Mouse (Mus musculus): Measurements from ENCODE around the gene Fam118a. TPM values are rescaled to one million over a fixed set of nuclear protein-coding genes. Genes with fewer than 3 reads are reported as not detected.
A peak's percentile ranks its signal among the peaks of the same experiment; 100 is the strongest.
"Not testable (repeated sequence)": the region's sequence is repeated elsewhere in the genome, so short reads cannot be mapped to it uniquely, and the experiment has no call there.

Fam118a gene
- polyA plus RNA-seq, 1 experiment: 7.0 TPM

DNA sequence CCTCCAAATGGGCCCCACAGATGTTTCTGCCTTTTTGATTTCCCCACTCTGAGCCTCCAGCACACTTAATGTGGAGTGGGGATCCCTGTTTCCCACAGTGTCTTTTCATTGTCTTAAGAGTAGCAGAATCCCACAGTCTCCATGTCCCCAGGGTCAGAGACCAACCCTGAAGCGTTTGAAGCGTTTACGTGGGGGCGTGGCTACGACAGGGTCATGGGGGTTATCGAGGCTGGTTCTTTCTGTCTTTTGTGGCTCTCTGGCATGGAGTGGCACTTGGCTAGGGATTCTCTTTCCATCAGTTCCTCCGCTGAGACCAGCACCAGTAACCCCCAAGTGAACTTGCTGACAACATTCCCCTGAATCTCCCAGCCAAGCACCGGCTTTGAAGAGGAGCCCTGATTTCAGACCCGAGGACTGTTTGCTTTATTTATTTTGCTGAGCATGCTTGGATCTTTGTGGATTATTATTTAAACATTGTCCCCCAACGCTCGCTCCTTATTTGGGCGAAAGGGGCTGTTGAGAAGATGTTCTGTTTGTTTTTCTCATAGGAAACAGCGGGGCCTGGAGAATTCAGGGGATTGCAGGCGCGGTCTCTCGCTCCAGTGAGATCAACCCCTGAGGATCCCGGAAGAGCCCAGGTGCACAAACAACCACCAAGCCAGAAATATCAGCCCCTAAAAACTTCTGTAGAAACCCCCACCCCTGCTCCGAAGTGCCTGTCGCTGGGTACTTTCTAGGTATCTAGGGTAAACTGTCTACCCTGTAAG, 16.7 kb upstream of the Fam118a start:
- Histone ChIP-seq H3K4me1 (ENCODE audit: control insufficient read depth, insufficient read depth, low read length) (peaks cover 3% of the 10 kb centered on the region; the same call in 1 of the 2 replicates), H3K4me3 (replicated peaks; ENCODE audit: extremely low read depth, low read depth, low read length) (no peak overlapping the region)
- TF ChIP-seq POLR2A (IDR thresholded peaks at IDR 0.05; ENCODE audit: borderline replicate concordance, extremely low read depth, low read depth, low read length): no peak
- TF ChIP-seq CTCF (IDR thresholded peaks at IDR 0.05; ENCODE audit: insufficient read depth, low read length): no peak
- WGBS: 17% methylated on average over 19 of the region's 19 CpGs
- no peak for DNase-seq

DNA sequence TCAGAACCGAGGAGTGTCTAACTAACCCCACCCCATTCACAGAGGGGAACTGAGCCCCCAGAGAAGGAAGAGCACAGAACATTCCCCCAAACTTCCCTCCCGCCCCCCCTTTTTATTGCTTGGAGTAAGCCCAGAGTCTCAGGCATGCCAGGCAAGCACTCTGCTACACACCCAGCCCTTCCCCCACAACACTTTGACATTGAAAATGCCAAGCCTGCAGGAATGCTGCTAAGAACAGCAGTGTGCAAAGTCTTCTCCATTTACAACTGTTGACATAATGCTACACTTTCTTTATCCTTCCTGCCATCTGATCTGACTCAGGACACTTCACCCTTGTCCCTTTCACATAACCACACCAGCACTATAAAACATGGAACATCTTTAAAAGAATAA, 16.1 kb upstream of the Fam118a start:
- DNase-seq: no peak
- WGBS: 23% methylated on average over 2 of the region's 2 CpGs
- Histone ChIP-seq H3K4me1 (ENCODE audit: control insufficient read depth, insufficient read depth, low read length) (peaks cover 3% of the 10 kb centered on the region; the same call in 1 of the 2 replicates), H3K4me3 (replicated peaks; ENCODE audit: extremely low read depth, low read depth, low read length) (no peak overlapping the region)
- no peak for TF ChIP-seq POLR2A (IDR thresholded peaks at IDR 0.05; ENCODE audit: borderline replicate concordance, extremely low read depth, low read depth, low read length)
- TF ChIP-seq CTCF (IDR thresholded peaks at IDR 0.05; ENCODE audit: insufficient read depth, low read length): no peak

DNA sequence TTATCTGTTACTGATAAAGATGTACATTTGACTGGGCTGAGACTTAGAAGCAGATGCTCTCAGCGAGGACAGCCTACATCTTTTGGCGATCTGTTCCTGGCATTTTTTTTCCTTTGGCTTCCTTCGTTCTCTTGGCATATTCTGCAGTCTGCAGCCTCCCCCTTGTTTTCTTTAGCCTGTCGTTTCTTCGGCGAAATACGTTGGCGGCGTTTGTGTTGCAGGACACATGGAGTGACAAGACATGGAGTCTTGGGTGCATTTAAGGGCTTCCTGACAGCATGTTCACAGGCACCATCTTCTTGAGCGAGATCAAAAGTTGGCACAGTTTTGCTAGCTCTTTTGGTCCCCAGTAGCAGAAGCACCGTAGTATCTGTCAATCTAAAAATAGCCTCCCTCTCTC, 13.0 kb upstream of the Fam118a start:
- peaks cover 3% of the 10 kb centered on the region; the same call in 1 of the 2 replicates for H3K4me1 ChIP-seq (ENCODE audit: control insufficient read depth, insufficient read depth, low read length)
- no peak overlapping the region for H3K4me3 ChIP-seq (replicated peaks; ENCODE audit: extremely low read depth, low read depth, low read length)
- no peak for TF ChIP-seq POLR2A (IDR thresholded peaks at IDR 0.05; ENCODE audit: borderline replicate concordance, extremely low read depth, low read depth, low read length)
- no peak for TF ChIP-seq CTCF (IDR thresholded peaks at IDR 0.05; ENCODE audit: insufficient read depth, low read length)
- DNase-seq: no peak
- 57% methylated on average over 11 of the region's 11 CpGs for WGBS

DNA sequence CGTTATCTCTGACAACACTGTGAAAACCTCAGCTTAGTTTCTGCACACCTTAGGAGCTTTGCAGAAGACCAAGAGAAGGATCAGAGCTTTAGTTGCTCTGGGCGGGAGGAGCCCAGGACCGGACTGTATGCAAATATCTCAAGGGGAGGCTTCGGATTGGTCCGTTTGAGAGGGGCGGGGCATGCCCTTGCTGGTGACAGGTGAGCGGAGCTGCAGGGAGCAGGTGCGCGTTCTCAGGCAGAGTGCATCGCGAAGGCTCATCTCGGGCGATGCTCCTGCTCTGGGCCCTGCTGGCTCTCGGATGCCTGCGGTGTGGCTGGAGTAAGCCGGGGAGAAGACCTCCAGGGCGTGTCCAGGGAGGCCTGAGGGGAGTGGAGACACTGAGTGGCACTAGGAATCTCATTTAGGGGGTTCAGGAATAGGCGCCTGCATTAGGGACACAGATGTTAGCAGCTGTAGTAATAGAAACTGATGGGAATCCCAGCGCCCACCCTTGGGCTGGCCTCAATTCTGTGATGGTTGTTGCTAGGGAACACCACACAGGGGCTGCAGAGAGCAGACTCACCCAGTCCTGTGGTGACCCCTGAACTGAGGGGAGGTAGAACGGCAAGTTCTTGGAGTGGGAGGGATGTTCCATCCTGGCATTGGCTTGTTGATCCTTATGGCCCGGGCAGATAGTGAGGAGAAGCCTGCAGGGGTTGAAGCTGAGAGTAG, 11.6 kb upstream of the Fam118a start, which contains the start of gene Upk3a:
Upk3a (plus strand) TSS at position 191 of the 714 bp plus-strand sequence.
- TF ChIP-seq CTCF (IDR thresholded peaks at IDR 0.05; ENCODE audit: insufficient read depth, low read length) (no peak), POLR2A (IDR thresholded peaks at IDR 0.05; ENCODE audit: borderline replicate concordance, extremely low read depth, low read depth, low read length) (no peak)
- Histone ChIP-seq H3K4me1 (ENCODE audit: control insufficient read depth, insufficient read depth, low read length) (peaks cover under 1% of the 10 kb centered on the region; the same call in 1 of the 2 replicates), H3K4me3 (replicated peaks; ENCODE audit: extremely low read depth, low read depth, low read length) (no peak within 1 kb of the TSS)
- 13% methylated on average over 21 of the region's 21 CpGs for WGBS
- peak; percentile 56 for DNase-seq

DNA sequence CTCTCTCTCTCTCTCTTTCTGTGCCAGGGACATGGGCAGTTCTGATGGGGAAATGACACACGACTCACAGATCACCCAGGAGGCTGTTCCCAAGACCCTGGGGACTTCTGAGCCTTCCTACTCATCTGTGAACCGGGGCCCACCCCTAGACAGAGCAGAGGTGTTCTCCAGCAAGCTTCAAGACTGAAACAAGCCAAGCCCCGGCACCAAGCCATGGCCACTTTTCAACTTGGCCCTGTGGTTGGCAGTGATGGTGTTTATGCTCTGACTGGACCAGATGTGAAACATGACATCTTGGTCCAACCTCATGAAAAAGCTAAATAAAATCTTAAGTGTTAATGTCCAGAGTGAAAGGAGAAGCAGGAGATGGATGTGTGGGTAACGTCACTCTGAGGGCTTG, 6.5 kb upstream of the Fam118a start:
- DNase-seq: no peak
- WGBS: 52% methylated on average over 4 of the region's 4 CpGs
- no peaks in the 10 kb centered on the region for H3K4me1 ChIP-seq (ENCODE audit: control insufficient read depth, insufficient read depth, low read length)
- no peak for TF ChIP-seq POLR2A (IDR thresholded peaks at IDR 0.05; ENCODE audit: borderline replicate concordance, extremely low read depth, low read depth, low read length)
- no peak overlapping the region for H3K4me3 ChIP-seq (replicated peaks; ENCODE audit: extremely low read depth, low read depth, low read length)

DNA sequence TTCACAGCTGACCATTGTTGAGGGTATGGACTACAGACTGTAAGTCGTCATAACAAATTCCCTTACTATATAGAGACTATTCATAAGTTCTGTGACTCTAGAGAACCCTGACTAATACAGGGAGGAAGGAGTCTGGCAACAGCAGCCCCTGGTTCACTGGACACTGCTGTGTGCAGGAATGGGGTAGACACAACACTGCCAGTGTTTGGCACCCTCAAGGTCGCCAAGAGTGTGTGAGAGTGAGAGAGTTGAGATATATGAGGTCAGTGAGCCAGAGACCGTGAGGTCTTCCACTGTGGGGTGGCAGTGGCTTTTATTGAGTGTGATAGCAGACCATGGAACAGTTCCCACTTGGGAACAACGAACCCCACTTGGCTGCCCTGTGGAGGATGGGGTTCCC, 2.6 kb upstream of the Fam118a start:
- no peak for TF ChIP-seq CTCF (IDR thresholded peaks at IDR 0.05; ENCODE audit: insufficient read depth, low read length)
- no peak for TF ChIP-seq POLR2A (IDR thresholded peaks at IDR 0.05; ENCODE audit: borderline replicate concordance, extremely low read depth, low read depth, low read length)

DNA sequence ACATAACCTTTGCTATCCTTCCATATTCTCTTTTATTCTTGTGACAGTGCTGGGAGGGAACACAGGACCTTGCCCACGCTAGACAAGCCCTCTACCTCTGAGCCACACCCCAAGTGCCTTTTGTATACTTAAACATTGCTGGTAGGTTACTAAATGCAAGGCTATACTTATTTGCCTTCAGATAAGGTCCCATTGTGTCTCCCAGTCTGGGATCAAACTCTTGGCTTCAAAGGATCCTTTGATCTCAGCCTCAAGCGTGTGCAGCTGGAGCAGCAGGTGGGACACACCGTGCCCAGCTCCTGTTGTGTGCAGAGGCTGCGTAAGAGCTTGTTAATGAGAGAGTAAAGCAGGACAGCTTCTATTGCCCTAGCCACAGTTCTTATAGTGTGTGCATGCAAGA, 1.0 kb upstream of the Fam118a start:
- 59% methylated on average over 4 of the region's 4 CpGs for WGBS
- Histone ChIP-seq H3K4me3 (replicated peaks; ENCODE audit: extremely low read depth, low read depth, low read length) (no peak overlapping the region), H3K4me1 (ENCODE audit: control insufficient read depth, insufficient read depth, low read length) (no peaks in the 10 kb centered on the region)
- no peak for TF ChIP-seq POLR2A (IDR thresholded peaks at IDR 0.05; ENCODE audit: borderline replicate concordance, extremely low read depth, low read depth, low read length)
- no peak for TF ChIP-seq CTCF (IDR thresholded peaks at IDR 0.05; ENCODE audit: insufficient read depth, low read length)
- DNase-seq: no peak

More for the DNA sequence above, 2.6 kb upstream of the Fam118a start:
- no peak for DNase-seq
- no peak overlapping the region for H3K4me3 ChIP-seq (replicated peaks; ENCODE audit: extremely low read depth, low read depth, low read length)
- WGBS: 70% methylated on average over 4 of the region's 4 CpGs
- no peaks in the 10 kb centered on the region for H3K4me1 ChIP-seq (ENCODE audit: control insufficient read depth, insufficient read depth, low read length)

DNA sequence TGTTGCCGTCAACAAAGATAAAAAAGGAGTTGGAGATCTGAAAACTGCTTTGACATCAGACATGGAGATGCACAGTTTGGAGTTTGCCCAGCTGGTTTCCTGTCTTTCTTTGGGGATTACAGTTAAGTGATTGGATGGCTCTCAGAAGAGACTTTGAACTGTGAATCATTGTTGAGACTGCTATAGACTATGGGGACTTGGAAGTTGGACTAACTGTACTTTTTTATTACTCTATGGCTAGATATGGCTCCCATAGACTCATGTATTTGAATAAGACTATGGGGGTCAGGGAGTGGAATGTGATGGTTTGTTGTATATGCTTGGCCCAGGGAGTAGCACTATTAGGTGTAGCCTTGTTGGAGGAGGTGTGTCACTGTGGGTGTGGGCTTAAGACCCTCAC, 1.9 kb downstream of the Fam118a start:
- not testable (repeated sequence) for DNase-seq; H3K4me1 ChIP-seq (ENCODE audit: control insufficient read depth, insufficient read depth, low read length); H3K4me3 ChIP-seq (replicated peaks; ENCODE audit: extremely low read depth, low read depth, low read length)
- WGBS: 33% methylated on average over 1 of the region's 1 CpGs

DNA sequence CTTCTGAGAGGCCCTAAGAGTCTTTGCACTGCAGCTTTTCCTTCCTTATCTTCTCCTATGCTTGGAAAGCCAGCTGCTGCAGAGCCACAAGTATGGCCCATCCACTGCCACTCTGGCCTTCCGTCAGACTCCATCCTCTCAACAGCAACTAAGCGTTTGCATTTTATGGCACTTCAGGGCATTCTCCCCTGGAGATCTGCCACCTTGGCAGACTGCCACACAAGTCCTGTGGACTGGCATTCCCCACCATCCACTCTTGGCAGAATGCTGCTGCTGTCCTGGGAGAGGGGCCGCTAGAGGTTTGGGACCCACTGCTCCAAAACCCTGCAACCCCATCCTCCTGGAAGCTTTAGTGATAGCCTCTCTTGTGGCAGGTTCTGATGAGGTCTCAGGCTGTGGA, 3.1 kb downstream of the Fam118a start:
- WGBS: 54% methylated on average over 3 of the region's 3 CpGs
- no peak overlapping the region for H3K4me3 ChIP-seq (replicated peaks; ENCODE audit: extremely low read depth, low read depth, low read length)
- TF ChIP-seq POLR2A (IDR thresholded peaks at IDR 0.05; ENCODE audit: borderline replicate concordance, extremely low read depth, low read depth, low read length) (no peak), CTCF (IDR thresholded peaks at IDR 0.05; ENCODE audit: insufficient read depth, low read length) (no peak)
- DNase-seq: no peak
- H3K4me1 ChIP-seq (ENCODE audit: control insufficient read depth, insufficient read depth, low read length): no peaks in the 10 kb centered on the region; the same call in 1 of the 2 replicates

DNA sequence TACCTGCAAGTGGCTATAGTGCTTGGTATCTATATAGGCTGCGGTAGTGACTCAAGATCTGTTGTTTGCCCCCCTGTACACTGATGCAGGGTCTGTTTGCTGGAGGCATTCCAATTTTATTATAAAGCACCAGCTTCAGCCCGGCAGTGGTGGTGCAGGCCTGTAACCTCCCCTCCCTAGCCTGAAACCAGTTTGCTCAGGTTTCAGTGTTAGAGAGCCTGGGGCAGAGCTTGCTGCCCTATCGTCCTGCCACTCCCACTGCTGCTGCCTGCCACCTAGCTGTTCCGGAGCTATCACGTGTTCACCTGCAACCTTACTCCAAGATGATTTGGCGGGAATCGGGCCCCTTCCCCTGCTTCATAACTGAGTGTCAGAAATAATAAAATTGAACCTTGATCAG, 5.2 kb downstream of the Fam118a start:
- 44% methylated on average over 7 of the region's 7 CpGs for WGBS
- H3K4me1 ChIP-seq (ENCODE audit: control insufficient read depth, insufficient read depth, low read length); DNase-seq; H3K4me3 ChIP-seq (replicated peaks; ENCODE audit: extremely low read depth, low read depth, low read length): not testable (repeated sequence)

Measured in lung, adult 2 months (tissue).